Mouse (Mus musculus): ENCODE measurements at regions not wholly inside any gene's neighbourhood (a gene's known extent, or its start where the extent isn't known, plus 50 kb on each side); places are given as distances from the start of the nearest gene placed in this dataset.
A peak's percentile ranks its signal among the peaks of the same experiment; 100 is the strongest.

DNA sequence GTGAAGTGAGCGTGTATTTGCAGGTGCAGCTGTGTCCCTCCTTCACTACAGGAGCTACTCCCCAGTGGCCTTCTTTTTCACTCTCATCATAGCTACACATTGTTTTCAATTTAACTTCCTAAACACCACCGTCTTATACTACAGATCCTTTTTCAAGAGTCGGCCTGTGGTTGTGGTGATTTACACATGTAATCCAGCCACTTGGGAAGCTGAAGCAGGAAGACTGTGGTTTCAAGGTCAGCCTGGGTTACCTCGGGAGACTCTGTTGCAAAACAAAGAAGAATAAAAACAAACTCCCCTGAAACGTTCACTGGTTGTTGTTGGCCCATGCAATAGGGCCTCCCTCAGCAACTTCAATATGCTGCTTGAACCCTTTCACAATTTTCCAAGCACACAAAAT, 153.8 kb upstream of the Kcnh8 start:
- peak; percentile 6 for DNase-seq (ENCODE audit: low spot score)

GRCm38 (mm10) chr17:52459303-52459996, 143.1 kb upstream of the Kcnh8 start:
- no peak for DNase-seq (ENCODE audit: low spot score)

DNA sequence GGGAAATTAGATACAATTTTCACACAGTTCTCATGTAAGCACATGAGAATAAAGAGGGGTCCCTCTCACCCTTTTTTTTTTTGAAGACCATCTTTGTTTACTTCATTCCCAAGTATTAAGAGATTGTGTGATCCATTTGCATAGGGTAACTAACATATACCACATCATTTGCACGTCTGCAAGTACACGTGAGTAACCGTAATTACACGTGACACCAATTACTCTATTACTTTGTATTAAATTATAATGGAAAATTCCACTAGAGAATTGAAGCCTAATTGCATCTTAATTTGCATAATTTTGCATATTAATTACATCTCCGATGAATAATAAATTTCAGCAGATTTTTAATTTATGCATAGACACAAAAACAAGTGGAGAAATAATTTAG, 142.5 kb upstream of the Kcnh8 start:
- no peak for DNase-seq (ENCODE audit: low spot score)

DNA sequence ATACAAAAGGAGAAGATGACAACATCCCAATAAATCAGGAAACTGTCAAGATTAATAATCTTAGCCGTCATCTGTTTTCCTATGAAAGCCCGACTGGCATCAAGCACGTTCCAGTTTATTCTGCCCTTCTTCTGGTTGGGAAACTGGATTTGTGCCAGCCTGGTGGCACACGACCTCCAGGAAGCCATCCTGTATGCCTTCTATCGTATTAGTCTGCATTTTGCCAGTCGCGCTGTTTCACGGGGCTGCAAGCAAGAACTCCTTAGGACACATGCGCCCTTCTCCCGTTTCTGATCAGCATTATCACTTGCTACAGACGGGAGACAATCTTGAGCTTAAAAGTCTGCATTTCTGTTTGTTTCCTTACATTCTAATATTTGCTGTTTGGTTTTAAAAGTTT, 141.2 kb upstream of the Kcnh8 start:
- no peak for DNase-seq (ENCODE audit: low spot score)

- DNase-seq (ENCODE audit: low spot score), result peak; percentile 6
Measured at GRCm38 (mm10) chr17:52461709-52462141, 140.8 kb upstream of the Kcnh8 start.

DNA sequence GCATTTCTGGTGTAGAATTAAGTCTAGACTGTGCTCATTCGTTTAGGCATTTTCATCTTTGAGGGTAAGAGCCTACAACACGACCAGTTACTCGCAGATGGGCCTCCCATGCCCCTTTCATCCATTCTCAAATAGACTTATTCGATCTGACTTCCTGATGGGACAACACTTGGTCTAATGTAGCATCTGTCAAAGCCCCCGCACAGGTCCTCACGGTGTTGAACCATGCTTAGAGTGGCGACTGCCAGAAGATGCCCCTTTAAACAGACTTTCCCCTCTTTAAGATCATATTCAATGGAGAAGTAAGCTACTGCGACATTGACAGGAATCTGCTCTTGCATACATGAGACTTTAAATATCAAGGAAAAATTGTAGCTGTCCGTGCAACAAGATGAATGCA, 140.1 kb upstream of the Kcnh8 start:
- DNase-seq (ENCODE audit: low spot score), result no peak

DNA sequence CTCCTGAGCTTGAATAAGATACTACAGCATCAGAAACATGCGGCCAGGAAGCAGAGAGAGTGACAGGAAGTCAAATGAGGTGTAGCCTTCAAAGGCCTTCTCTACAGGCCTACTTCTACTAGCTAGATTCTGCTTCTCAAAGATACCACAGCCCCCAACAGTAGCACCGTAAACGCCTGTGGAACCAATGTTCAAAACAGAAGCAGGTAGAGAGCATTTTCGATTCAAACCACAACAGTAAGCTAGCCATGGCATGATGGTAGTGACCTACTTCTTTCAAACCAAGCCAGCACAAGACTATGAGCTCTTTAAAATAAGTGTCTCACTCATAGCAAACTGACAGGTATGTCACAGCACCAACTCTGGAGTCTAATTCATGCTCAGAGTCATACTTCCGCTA, 134.0 kb upstream of the Kcnh8 start:
- DNase-seq (ENCODE audit: low spot score), result peak; percentile 18

- DNase-seq (ENCODE audit: low spot score), result no peak
Measured at GRCm38 (mm10) chr17:52479327-52480086, 123.0 kb upstream of the Kcnh8 start.

DNA sequence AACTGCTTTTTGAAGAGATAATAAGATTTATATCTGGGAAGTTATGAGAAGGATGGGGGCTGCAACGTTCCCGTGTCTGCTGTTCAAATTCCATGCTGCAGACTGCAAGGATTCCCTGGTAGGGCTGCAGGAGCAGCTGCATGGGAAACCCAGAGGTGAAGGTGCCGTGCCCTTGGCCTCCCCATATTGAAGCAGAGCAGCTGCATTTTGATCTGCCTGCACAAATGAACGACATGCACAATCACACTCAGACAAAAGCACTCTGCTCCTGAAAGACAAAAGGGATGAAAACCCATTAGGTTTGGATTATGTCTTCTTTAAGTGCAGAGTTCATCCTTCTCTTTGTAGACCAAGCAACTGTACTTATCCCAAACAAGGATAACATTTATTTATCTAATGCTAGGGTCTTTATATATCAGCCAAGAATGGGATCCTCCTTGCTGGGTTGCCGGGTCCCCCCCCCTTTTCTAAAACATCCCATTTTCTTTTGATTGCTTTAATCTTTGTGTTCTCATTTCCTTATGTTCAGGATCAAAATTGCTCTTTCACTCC, 122.3 kb upstream of the Kcnh8 start:
- no peak for DNase-seq (ENCODE audit: low spot score)

GRCm38 (mm10) chr17:52506760-52507159, 95.7 kb upstream of the Kcnh8 start:
- no peak for DNase-seq (ENCODE audit: low spot score)

- no peak for DNase-seq (ENCODE audit: low spot score)
Measured at GRCm38 (mm10) chr17:52530260-52530659, 72.2 kb upstream of the Kcnh8 start.
